Mouse (Mus musculus): ENCODE measurements around the gene Anxa2. TPM values are rescaled to one million over a fixed set of nuclear protein-coding genes. Genes with fewer than 3 reads are reported as not detected.

Gene Anxa2
- total and polyA plus RNA-seq, 3 experiments = 0.13 to 0.26 TPM; not detected in 1

DNA sequence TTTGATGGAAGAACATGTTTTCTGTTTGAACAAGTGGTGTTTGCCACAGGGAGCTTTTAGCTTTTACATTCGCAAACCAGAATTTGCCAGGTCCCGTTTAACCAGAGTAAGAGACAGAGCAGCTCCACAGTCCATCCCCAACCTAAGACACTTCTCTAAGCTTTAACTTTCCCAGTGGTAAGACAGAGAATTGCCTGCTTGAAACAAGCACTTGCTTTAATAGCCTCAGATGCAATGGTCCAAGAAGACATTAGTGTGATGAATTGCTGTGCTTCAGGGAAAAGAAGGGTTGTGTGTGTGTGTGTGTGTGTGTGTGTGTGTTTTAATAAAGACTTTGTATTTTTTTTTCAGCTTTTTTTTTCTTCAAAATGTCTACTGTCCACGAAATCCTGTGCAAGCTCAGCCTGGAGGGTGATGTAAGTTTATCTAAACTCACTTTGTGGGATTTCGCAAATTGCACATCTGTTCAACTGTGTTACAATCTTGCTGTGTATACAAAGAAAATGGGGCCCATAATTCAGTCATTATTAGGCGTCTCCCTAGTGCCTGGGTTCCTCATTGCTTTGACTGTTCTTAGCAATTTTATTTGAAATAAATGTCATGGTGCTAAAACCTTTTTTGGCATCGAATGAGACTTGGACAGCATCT, 10.8 kb downstream of the Anxa2 start:
- H3K4me3 ChIP-seq (replicated peaks in 1 of 3; ENCODE audit: low read depth in 2 of 3, low read length in 2 of 3, poor library complexity in 1 of 3) = no peak overlapping the region
- H3K4me1 ChIP-seq (ENCODE audit: control insufficient read depth in 1 of 2, insufficient read depth in 2 of 2) = peaks cover 11 to 17% of the 10 kb centered on the region in 2 experiments
- no peak overlapping the region for H3K27ac ChIP-seq (ENCODE audit: insufficient read depth, low read depth)
- TF ChIP-seq ZKSCAN1 (IDR thresholded peaks at IDR 0.05; ENCODE audit: borderline replicate concordance, low read depth, low read length) (no peak), TBP (conservative IDR thresholded peaks at IDR 0.05; ENCODE audit: low read depth, low read length) (no peak), MAX (IDR thresholded peaks at IDR 0.05; ENCODE audit: low read length) (no peak), NELFE (IDR thresholded peaks at IDR 0.05; ENCODE audit: low read depth, low read length) (no peak), JUND (conservative IDR thresholded peaks at IDR 0.05; ENCODE audit: low read depth, low read length) (no peak), BHLHE40 (IDR thresholded peaks at IDR 0.05; ENCODE audit: low read depth, low read length) (no peak), ELF1 (IDR thresholded peaks at IDR 0.05; ENCODE audit: low read depth, low read length) (no peak), HCFC1 (IDR thresholded peaks at IDR 0.05; ENCODE audit: low read depth, low read length) (no peak), RAD21 (IDR thresholded peaks at IDR 0.05; ENCODE audit: low read depth, low read length) (no peak)
- no peak overlapping the region for H3K9ac ChIP-seq (ENCODE audit: insufficient read depth, low read depth)
- H3K9me3 ChIP-seq (replicated peaks; ENCODE audit: low read length) = no peaks in the 10 kb centered on the region
- H3K36me3 ChIP-seq (replicated peaks in 1 of 2; ENCODE audit: control insufficient read depth in 1 of 2, insufficient read depth in 1 of 2, low read length in 1 of 2) = no peaks in the 10 kb centered on the region
- DNase-seq (ENCODE audit: extremely low read depth) = no peak
- dilution Hi-C loops (cut with MboI; ENCODE audit: extremely low pct_ligation_motif_present, extremely low pct_unique_long_range_greater_than_20kb, low sequenced_read_pairs) = no loop called here
- in situ Hi-C loops (cut with MboI; ENCODE audit: low pct_ligation_motif_present, low pct_unique_long_range_greater_than_20kb, low sequenced_read_pairs) = no loop called here
- H3K4me2 ChIP-seq (ENCODE audit: insufficient read depth, low read depth, poor library complexity, severe bottlenecking) = no peak overlapping the region
- no peaks in the 10 kb centered on the region for H3K27me3 ChIP-seq (replicated peaks)
- H3K79me2 ChIP-seq (replicated peaks; ENCODE audit: control insufficient read depth, extremely low read depth, insufficient read depth, poor library complexity, severe bottlenecking) = no peaks in the 10 kb centered on the region

GRCm38 (mm10) chr9:69466098-69466497, 12.7 kb downstream of the Anxa2 start:
- dilution Hi-C loops (cut with MboI; ENCODE audit: extremely low pct_ligation_motif_present, extremely low pct_unique_long_range_greater_than_20kb, low sequenced_read_pairs) (no loop called here), in situ Hi-C loops (cut with MboI; ENCODE audit: low pct_ligation_motif_present, low pct_unique_long_range_greater_than_20kb, low sequenced_read_pairs) (no loop called here)
- H3K36me3 ChIP-seq (replicated peaks in 1 of 2; ENCODE audit: control insufficient read depth in 1 of 2, insufficient read depth in 1 of 2, low read length in 1 of 2) = no peaks in the 10 kb centered on the region
- H3K79me2 ChIP-seq (replicated peaks; ENCODE audit: control insufficient read depth, extremely low read depth, insufficient read depth, poor library complexity, severe bottlenecking) = no peaks in the 10 kb centered on the region
- TF ChIP-seq SIN3A (IDR thresholded peaks at IDR 0.05; ENCODE audit: low read length) = no peak
- no peak for TF ChIP-seq EP300 (IDR thresholded peaks at IDR 0.05; ENCODE audit: low read length)
- TF ChIP-seq KAT2A (IDR thresholded peaks at IDR 0.05; ENCODE audit: insufficient replicate concordance, low read length) = no peak
- TF ChIP-seq ZC3H11A (IDR thresholded peaks at IDR 0.05; ENCODE audit: low read depth, low read length) = no peak
- no peak for TF ChIP-seq UBTF (IDR thresholded peaks at IDR 0.05; ENCODE audit: low read depth, low read length)
- TF ChIP-seq MXI1 (IDR thresholded peaks at IDR 0.05; ENCODE audit: low read depth, low read length) = no peak
- no peak overlapping the region for H3K4me2 ChIP-seq (ENCODE audit: insufficient read depth, low read depth, poor library complexity, severe bottlenecking)
- no peak overlapping the region for H3K4me3 ChIP-seq (replicated peaks in 1 of 3; ENCODE audit: low read depth in 2 of 3, low read length in 2 of 3, poor library complexity in 1 of 3)
- H3K9me3 ChIP-seq (replicated peaks; ENCODE audit: low read length) = no peaks in the 10 kb centered on the region
- no peak overlapping the region for H3K9ac ChIP-seq (ENCODE audit: insufficient read depth, low read depth)
- H3K27ac ChIP-seq (ENCODE audit: insufficient read depth, low read depth) = no peak overlapping the region
- no peak for DNase-seq (ENCODE audit: extremely low read depth)
- H3K27me3 ChIP-seq (replicated peaks) = no peaks in the 10 kb centered on the region
- peaks cover 10 to 22% of the 10 kb centered on the region in 2 experiments for H3K4me1 ChIP-seq (ENCODE audit: control insufficient read depth in 1 of 2, insufficient read depth in 2 of 2)

Data from CH12.LX (cell line).